Mouse (Mus musculus) neural tube, embryonic 15.5 days (tissue): ENCODE results near the gene Ccnb1. TPM values are rescaled to one million over a fixed set of nuclear protein-coding genes. Genes with fewer than 3 reads are reported as not detected.

Source experiments
- ATAC-seq: fragments of 200-750 bp; cut with Nextera tagmentation; 2 replicates; pipeline ENCODE4 v1.8.0; 2017; ENCODE audit warnings: mild to moderate bottlenecking, moderate TSS enrichment, moderate library complexity; ENCODE audit not compliant: low FRiP score
- H3K27ac ChIP-seq: fragments of 300-500 bp; sonication (generic); replicated peaks from 2 replicates; pipeline ENCODE4 v1.5.1; 2015; ENCODE audit warnings: mild to moderate bottlenecking, inconsistent platforms
- H3K27me3 ChIP-seq: fragments of 300-500 bp; sonication (generic); replicated peaks from 2 replicates; pipeline ENCODE4 v1.6.1; 2015; ENCODE audit warnings: inconsistent platforms
- H3K36me3 ChIP-seq: fragments of 300-500 bp; sonication (generic); 2 replicates; pipeline ENCODE4 v1.6.1; 2015; ENCODE audit warnings: inconsistent platforms
- H3K4me1 ChIP-seq: fragments of 300-500 bp; sonication (generic); 2 replicates; pipeline ENCODE4 v1.6.1; 2015; ENCODE audit warnings: inconsistent platforms
- H3K4me2 ChIP-seq: fragments of 300-500 bp; sonication (generic); 2 replicates; pipeline ENCODE4 v1.6.1; 2015; ENCODE audit warnings: inconsistent platforms, mild to moderate bottlenecking, moderate library complexity
- H3K4me3 ChIP-seq: fragments of 300-500 bp; sonication (generic); replicated peaks from 2 replicates; pipeline ENCODE4 v1.5.1; 2015; ENCODE audit warnings: mild to moderate bottlenecking, inconsistent platforms
- H3K9ac ChIP-seq: fragments of 300-500 bp; sonication (generic); replicated peaks from 2 replicates; pipeline ENCODE4 v1.6.1; 2015; ENCODE audit warnings: mild to moderate bottlenecking, inconsistent platforms
- H3K9me3 ChIP-seq: fragments of 300-500 bp; sonication (generic); replicated peaks from 2 replicates; pipeline ENCODE4 v1.6.1; 2016; ENCODE audit warnings: inconsistent platforms
- WGBS: fragments of 180-500 bp; shearing (Covaris S2); methylation state at CpG from one replicate; pipeline ENCODE4 v1.1.7; 2015; ENCODE audit warnings: mixed read lengths; 5-methylcytosine and 5-hydroxymethylcytosine counted together
- polyA plus RNA-seq: library from polyadenylated mRNA; unstranded; fragments of >200 nt; fragmentation: Nextera tagmentation; extraction: Ambion mirVana; gene quantifications from 2 replicates; pipeline ENCODE4 v1.2.1, GENCODE M21; 2015

Gene Ccnb1
- polyA plus RNA-seq, 1 experiment from 2014 or later = 28.1 TPM

- no peak for ATAC-seq
- H3K9ac ChIP-seq = no peak overlapping the region
- H3K9me3 ChIP-seq = no peaks in the 10 kb centered on the region
- no peaks in the 10 kb centered on the region for H3K27me3 ChIP-seq
- H3K27ac ChIP-seq = no peak overlapping the region
- H3K4me2 ChIP-seq = no peak overlapping the region
- no peaks in the 10 kb centered on the region for H3K36me3 ChIP-seq
- H3K4me3 ChIP-seq = no peak overlapping the region
- 95% methylated on average over 2 of the region's 2 CpGs for WGBS
- H3K4me1 ChIP-seq = no peaks in the 10 kb centered on the region
Observed at GRCm38 (mm10) chr13:100755329-100755728, 31.0 kb downstream of the Ccnb1 start.

DNA sequence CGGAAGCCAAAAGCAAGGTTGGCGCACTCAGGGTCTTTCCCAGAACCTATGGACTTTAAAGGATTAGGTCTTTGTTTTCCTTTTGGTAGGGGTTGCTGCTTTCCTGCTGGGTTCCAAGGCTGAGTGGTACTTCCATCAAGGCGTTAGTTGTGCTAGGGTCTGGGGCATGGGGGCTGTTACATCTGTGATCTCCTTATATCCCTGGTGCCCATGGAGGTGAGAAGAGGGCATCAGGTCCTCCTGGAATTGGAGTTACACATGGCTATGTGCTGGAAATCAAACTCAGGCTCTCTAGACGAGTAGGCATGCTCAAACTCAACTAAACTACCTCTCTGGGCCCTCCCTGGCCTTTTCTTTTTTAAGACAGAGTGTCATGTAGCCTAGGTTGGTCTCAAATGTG is 32.2 kb downstream of the Ccnb1 start:
- Histone ChIP-seq H3K36me3 (no peaks in the 10 kb centered on the region), H3K9me3 (no peaks in the 10 kb centered on the region), H3K27ac (no peak overlapping the region), H3K4me2 (no peak overlapping the region), H3K9ac (no peak overlapping the region), H3K27me3 (no peaks in the 10 kb centered on the region), H3K4me1 (no peaks in the 10 kb centered on the region), H3K4me3 (no peak overlapping the region)
- 71% methylated on average over 4 of the region's 4 CpGs for WGBS
- ATAC-seq = no peak

GRCm38 (mm10) chr13:100753011-100753410 is 33.4 kb downstream of the Ccnb1 start:
- no peak overlapping the region for H3K4me2 ChIP-seq
- no peaks in the 10 kb centered on the region for H3K4me1 ChIP-seq
- H3K9ac ChIP-seq = no peak overlapping the region
- no peaks in the 10 kb centered on the region for H3K9me3 ChIP-seq
- H3K4me3 ChIP-seq = no peak overlapping the region
- no peak overlapping the region for H3K27ac ChIP-seq
- no peaks in the 10 kb centered on the region for H3K36me3 ChIP-seq
- no peaks in the 10 kb centered on the region for H3K27me3 ChIP-seq
- 88% methylated on average over 6 of the region's 6 CpGs for WGBS
- ATAC-seq = no peak

DNA sequence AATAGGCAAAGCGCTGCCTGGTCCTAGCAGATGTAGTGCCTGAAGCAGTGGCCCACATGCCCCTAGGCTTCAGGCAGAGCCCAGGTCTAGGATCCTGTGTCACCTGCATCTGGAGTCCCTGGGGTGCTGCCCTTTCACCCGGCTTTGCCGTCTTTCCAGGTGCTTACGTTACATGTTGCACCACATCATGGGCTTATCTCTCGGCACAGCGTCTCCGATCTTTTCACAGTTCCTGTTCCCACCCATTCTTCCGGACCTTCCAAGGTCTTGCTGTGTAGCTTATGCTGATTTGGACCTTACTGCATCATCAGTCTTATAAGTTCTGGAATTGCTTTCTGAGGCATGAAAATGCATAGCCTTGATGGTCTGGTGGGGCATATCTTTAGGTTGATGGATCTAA is 33.8 kb downstream of the Ccnb1 start:
- no peaks in the 10 kb centered on the region for H3K36me3 ChIP-seq
- H3K9me3 ChIP-seq = no peaks in the 10 kb centered on the region
- no peaks in the 10 kb centered on the region for H3K4me1 ChIP-seq
- no peak overlapping the region for H3K27ac ChIP-seq
- H3K9ac ChIP-seq = no peak overlapping the region
- no peak overlapping the region for H3K4me2 ChIP-seq
- WGBS = 93% methylated on average over 8 of the region's 8 CpGs
- no peaks in the 10 kb centered on the region for H3K27me3 ChIP-seq
- H3K4me3 ChIP-seq = no peak overlapping the region
- no peak for ATAC-seq

DNA sequence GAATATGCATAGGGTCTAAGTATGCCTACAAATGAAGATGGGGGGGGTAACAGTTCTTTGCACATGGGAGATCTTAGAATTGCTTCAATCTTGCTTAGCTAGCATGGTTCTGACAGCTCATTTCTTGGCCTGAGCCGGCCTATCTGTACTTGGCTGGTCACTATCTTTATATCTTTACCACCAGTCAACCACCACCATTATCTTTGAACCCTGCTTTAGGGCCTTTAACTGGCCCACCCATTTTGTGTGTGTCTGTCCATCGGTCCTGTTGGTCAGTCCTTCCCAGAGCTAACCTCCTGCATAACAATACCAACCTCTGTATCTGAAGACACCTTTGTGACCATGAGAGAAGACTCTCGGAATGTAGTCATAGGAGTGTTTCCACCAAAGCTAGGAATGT is 35.0 kb downstream of the Ccnb1 start:
- no peak overlapping the region for H3K4me2 ChIP-seq
- H3K9ac ChIP-seq = no peak overlapping the region
- no peaks in the 10 kb centered on the region for H3K4me1 ChIP-seq
- H3K36me3 ChIP-seq = no peaks in the 10 kb centered on the region
- H3K27ac ChIP-seq = no peak overlapping the region
- no peaks in the 10 kb centered on the region for H3K27me3 ChIP-seq
- no peak for ATAC-seq
- no peaks in the 10 kb centered on the region for H3K9me3 ChIP-seq
- no peak overlapping the region for H3K4me3 ChIP-seq
- WGBS = 86% methylated on average over 3 of the region's 3 CpGs

GRCm38 (mm10) chr13:100750799-100751198 is 35.6 kb downstream of the Ccnb1 start:
- Histone ChIP-seq H3K27me3 (no peaks in the 10 kb centered on the region), H3K36me3 (no peaks in the 10 kb centered on the region), H3K4me3 (no peak overlapping the region), H3K27ac (no peak overlapping the region), H3K4me2 (no peak overlapping the region), H3K9ac (no peak overlapping the region), H3K4me1 (no peaks in the 10 kb centered on the region), H3K9me3 (no peaks in the 10 kb centered on the region)
- WGBS = 82% methylated on average over 5 of the region's 5 CpGs
- ATAC-seq = no peak

DNA sequence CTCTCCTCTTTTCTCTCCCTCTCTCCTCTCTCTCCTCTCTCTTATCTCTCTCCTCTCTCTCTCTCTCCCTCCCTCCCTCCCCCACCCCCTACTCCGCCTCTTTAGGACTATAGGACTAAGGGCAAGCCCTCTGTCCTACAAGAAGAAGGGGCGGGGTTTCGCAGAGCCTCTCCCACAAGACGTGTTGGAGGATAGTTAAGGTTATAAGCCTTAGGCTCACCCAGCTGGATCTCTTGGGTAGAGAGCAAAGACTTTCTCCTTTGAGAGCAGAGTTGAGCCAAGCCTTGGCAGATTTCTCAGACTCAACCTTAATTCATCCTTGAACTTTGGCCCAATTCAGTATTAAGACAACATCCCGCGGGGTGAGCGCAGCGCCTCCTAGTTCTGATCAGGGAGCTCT is 37.7 kb downstream of the Ccnb1 start:
- H3K4me1 ChIP-seq = peaks cover 5% of the 10 kb centered on the region
- H3K4me3 ChIP-seq = no peak overlapping the region
- no peak overlapping the region for H3K9ac ChIP-seq
- ATAC-seq = no peak
- no peak overlapping the region for H3K4me2 ChIP-seq
- H3K27me3 ChIP-seq = no peaks in the 10 kb centered on the region
- H3K27ac ChIP-seq = no peak overlapping the region
- H3K9me3 ChIP-seq = no peaks in the 10 kb centered on the region
- H3K36me3 ChIP-seq = no peaks in the 10 kb centered on the region
- 52% methylated on average over 8 of the region's 8 CpGs for WGBS

DNA sequence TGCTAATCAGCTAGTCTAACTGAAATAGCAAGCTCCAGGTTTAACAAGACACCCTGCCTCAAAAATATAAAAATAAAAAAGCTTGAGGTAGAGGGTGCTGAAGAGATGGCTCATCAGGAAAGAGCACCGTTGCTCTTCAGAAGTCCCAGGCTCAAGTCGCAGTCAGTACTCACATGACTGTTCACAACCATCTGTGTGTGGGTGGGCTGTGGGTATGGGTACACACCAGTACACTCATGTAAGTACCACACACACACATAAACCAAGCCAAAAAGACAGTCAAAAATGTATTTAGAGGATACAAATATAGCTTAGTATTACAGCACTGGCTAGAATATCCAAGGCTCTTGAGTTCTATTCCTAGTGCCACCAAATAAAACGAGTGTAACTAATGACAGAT is 40.3 kb downstream of the Ccnb1 start:
- Histone ChIP-seq H3K4me2 (no peak overlapping the region), H3K4me3 (no peak overlapping the region), H3K36me3 (no peaks in the 10 kb centered on the region), H3K9ac (no peak overlapping the region), H3K27me3 (no peaks in the 10 kb centered on the region), H3K9me3 (no peaks in the 10 kb centered on the region), H3K27ac (no peak overlapping the region), H3K4me1 (peaks cover 20% of the 10 kb centered on the region)
- 89% methylated on average over 3 of the region's 3 CpGs for WGBS
- no peak for ATAC-seq

- ATAC-seq = peak; percentile 97
- Histone ChIP-seq H3K4me2 (peak within 1 kb of the TSS; percentile 65), H3K36me3 (peaks cover 3% of the 10 kb centered on the region; the same call in 1 of the 2 replicates), H3K27me3 (no peaks in the 10 kb centered on the region), H3K4me1 (peaks cover 20% of the 10 kb centered on the region), H3K9ac (peak within 1 kb of the TSS; percentile 88), H3K9me3 (no peaks in the 10 kb centered on the region), H3K4me3 (peak within 1 kb of the TSS; percentile 87), H3K27ac (peak within 1 kb of the TSS; percentile 99)
- WGBS = under 1% methylated on average over 52 of the region's 52 CpGs
Observed at GRCm38 (mm10) chr13:100744036-100744744, 42.2 kb downstream of the Ccnb1 start, which contains the start of gene Mrps36. TSS of gene Mrps36 (minus strand) at chr13:100744659.

GRCm38 (mm10) chr13:100743346-100744035 is 42.9 kb downstream of the Ccnb1 start:
- Histone ChIP-seq H3K27ac (peak overlapping the region; percentile 99), H3K27me3 (no peaks in the 10 kb centered on the region), H3K36me3 (peaks cover 3% of the 10 kb centered on the region; the same call in 1 of the 2 replicates), H3K4me1 (peaks cover 20% of the 10 kb centered on the region), H3K9ac (peak overlapping the region; percentile 88), H3K4me2 (peak overlapping the region; percentile 65), H3K4me3 (peak overlapping the region; percentile 87), H3K9me3 (no peaks in the 10 kb centered on the region)
- 64% methylated on average over 11 of the region's 11 CpGs for WGBS
- peak; percentile 55 for ATAC-seq

- ATAC-seq = no peak
- H3K4me3 ChIP-seq = no peak overlapping the region
- H3K4me1 ChIP-seq = peaks cover 20% of the 10 kb centered on the region
- no peaks in the 10 kb centered on the region for H3K9me3 ChIP-seq
- peak overlapping the region; percentile 65 for H3K4me2 ChIP-seq
- H3K27me3 ChIP-seq = no peaks in the 10 kb centered on the region
- 92% methylated on average over 5 of the region's 5 CpGs for WGBS
- no peak overlapping the region for H3K27ac ChIP-seq
- peaks cover 9% of the 10 kb centered on the region for H3K36me3 ChIP-seq
- no peak overlapping the region for H3K9ac ChIP-seq
Observed at GRCm38 (mm10) chr13:100742831-100743230, 43.5 kb downstream of the Ccnb1 start.

DNA sequence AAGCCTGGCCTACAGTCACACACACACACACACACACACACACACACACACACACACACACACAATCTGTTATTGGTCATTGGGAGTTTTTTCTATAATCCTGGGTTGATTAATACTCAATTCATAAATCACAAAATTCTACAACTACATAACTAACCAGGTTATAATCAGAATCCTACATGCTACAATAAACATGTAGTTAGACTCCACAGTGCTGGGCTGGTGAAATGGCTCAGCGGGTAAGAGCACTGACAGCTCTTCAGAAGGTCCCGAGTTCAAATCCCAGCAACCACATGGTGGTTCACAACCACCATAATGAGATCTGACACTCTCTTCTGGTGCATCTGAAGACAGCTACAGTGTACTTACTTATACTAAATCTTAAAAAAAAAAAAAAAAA is 53.6 kb downstream of the Ccnb1 start:
- Histone ChIP-seq H3K27me3 (no peaks in the 10 kb centered on the region), H3K36me3 (peaks cover 20% of the 10 kb centered on the region), H3K4me1 (peaks cover 15% of the 10 kb centered on the region), H3K9ac (no peak overlapping the region), H3K4me2 (no peak overlapping the region), H3K9me3 (no peaks in the 10 kb centered on the region), H3K27ac (no peak overlapping the region), H3K4me3 (no peak overlapping the region)
- ATAC-seq = no peak
- 95% methylated on average over 2 of the region's 2 CpGs for WGBS
